Mouse (Mus musculus) activated CD4-positive, CD25-positive, alpha-beta regulatory T cell, adult 9 weeks (primary cell): Measurements from ENCODE around the gene Ankrd49. TPM values are rescaled to one million over a fixed set of nuclear protein-coding genes. Genes with fewer than 3 reads are reported as not detected.

Source experiments
- polyA plus RNA-seq: library from polyadenylated mRNA; unstranded; fragments of 100-300 nt; shearing (Covaris generic); gene quantifications from one replicate; pipeline ENCODE4 v1.2.1, GENCODE M21; 2017

Gene Ankrd49
- 22.9 TPM for polyA plus RNA-seq

DNA sequence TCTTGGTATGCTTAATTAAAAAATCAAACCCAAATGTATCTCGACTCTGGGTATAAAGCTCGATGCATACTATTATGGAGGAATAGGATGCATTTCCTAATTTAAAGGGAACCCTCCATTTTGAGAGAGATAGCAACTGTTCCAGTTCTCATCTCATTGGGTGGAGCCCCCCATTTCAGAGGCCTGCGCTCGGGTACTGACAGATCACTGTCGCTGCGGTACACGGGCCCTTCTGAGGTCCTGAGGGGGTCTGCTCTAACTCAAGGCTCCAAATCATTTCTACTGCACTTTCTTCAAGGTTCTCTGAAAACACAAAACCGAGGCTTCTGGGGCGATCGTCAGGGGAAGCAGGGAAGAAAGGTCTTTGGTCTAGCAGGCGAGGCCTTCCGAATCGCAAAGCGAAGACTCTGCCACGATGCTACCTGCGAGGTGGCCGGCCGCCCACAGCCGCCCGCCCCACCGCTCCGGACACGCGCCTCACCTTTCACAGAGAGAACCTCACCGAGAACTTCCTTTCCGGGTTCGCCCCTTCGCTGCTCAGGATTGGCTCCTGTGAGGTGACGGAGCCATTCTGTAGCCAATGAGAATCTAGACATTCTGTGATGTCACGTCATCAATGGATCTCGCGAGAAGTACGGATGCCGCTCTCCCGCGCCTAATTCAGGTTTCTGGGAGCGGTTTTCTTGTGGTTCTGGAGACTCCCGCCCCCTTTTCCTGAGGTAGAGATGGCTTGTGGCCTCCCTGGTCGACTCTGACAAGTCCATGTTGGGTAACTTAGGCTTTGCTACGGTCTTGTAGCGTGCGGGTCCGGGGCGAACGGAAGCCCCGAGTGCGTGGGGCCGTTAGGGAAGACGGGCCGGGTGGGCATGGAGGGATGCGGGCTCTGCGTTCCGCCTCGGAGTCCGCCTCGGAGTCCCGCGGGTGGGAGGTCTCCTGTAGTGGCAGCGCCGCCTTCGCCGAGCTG is at the start of gene Ankrd49, which contains the start of gene Mre11a:
TSS of gene Ankrd49 (minus strand) at position 818 of the 964 bp plus-strand sequence.
TSS of gene Mre11a (plus strand) at position 616 of the 964 bp plus-strand sequence.

DNA sequence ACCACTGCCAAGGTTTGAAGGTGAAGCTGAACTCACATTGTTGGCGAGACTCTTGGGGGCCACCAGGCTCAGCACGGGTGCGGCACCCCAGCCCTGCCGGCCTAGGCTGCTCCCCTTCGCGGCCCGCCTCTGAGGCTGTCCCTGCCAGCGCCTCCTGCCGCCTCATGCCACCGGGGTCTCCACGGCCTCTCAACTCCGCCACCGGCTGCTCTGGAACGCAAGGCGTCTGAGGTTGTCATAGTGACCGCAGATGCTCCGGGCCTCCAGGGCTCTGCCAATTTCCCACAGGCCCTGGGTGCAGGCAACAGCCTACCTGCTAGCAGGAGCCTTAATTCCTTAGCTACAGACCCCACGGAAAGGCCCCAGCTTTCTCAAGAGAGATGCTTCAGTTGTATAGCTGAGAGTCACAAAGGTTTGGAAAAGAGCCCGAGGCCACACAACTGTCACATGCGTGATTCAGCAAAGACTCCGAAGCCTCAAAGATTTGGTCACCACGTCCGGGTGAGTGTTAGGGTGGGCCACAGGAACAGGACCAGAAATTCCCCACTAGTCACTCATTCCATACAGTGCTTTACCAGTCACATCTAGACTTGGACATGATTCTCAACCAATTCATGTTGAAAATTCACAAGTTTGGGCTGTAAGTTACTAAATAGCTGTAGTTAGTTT is 13.7 kb downstream of the Ankrd49 start, which contains the start of gene 1700012B09Rik:
TSS of gene 1700012B09Rik (minus strand) at position 228 of the 669 bp plus-strand sequence.

DNA sequence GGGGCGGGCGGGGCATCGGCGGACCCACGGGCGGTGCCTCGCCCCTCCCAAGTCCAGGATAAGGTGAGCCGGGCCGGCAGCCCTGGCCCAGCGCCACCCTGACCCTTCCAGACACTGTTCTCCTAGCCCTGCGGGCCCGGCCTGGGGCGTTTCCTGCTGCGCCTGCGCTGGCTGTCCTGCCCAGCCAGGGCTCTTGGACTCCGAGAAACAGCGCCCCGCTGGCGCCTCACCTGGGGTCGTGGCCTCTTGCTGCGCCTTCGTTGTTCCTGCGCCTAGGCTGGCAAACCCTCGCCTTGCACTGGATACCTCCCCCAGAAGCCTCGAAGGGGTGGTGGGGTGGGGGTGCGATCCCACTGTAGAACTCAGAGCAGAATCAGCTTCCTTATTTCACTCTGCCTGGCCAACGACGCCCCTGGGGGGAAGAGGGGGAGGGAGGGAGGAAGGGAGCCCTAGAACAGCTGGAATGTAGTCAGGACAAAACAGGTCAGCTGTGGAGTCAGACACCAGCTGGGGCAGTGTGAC is 32.6 kb downstream of the Ankrd49 start, which contains the start of gene Fut4:
TSS of gene Fut4 (minus strand) at position 393 of the 522 bp plus-strand sequence.

DNA sequence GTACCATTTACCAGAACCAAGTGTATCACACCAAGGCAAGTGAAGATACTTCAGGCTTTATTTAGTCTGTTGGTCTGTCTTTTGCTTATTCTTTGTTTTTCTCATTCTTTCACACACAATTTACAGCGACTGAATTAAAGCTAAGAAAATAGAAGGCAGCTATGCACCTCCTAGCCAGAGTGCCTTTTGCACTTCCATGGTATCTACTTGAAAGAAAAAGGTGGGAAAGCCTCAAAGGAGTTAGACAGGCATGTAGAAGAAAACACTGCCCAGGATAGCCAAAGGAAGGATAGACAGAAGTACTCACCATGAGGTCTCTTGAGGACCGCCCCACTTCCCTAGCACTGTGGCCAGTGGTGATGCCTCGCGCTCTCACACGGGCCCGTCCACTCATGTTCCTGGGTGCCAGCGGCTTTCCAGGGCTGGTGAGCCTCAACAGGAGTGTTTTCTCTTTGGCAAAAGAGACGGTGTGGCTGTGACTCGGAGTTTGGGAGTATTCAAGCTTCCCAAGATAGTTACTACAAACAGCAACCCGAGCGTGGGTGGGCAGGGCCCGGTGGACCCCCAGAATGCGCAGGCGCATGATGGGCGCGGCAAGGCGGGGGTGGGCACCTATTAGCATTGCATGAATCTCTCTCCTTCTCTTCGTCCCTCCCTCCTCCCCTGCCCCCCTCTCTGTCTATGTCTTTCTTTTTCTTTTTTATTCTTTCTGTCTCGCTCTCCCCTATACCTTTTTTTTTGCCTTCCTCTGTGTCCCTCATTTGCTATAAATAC is 44.3 kb downstream of the Ankrd49 start, which contains the start of gene Piwil4:
TSS of gene Piwil4 (minus strand) at position 583 of the 774 bp plus-strand sequence.

Other genes starting within 250 kb of the Ankrd49 start
- gene Amotl1, start 139.8 kb downstream of the Ankrd49 start, polyA plus RNA-seq, result 0.20 TPM
- gene Piwil4, start 44.1 kb downstream of the Ankrd49 start, polyA plus RNA-seq, result not detected
- 0.17 TPM for gene Fut4, start 32.5 kb downstream of the Ankrd49 start, polyA plus RNA-seq
- not detected for gene 1700012B09Rik, start 13.8 kb downstream of the Ankrd49 start, polyA plus RNA-seq
- 38.0 TPM for gene Mre11a, start 202 bp downstream of the Ankrd49 start, polyA plus RNA-seq
- 132 TPM for gene Gpr83, start 75.4 kb upstream of the Ankrd49 start, polyA plus RNA-seq
- 1,156 TPM for gene Izumo1r, start 119.1 kb upstream of the Ankrd49 start, polyA plus RNA-seq